Mouse (Mus musculus): ENCODE measurements at regions not wholly inside any gene's neighbourhood (a gene's known extent, or its start where the extent isn't known, plus 50 kb on each side); places are given as distances from the start of the nearest gene placed in this dataset.

GRCm38 (mm10) chr12:39373721-39374120 is 594.5 kb downstream of the Etv1 start:
- DNase-seq: no peak

All from adrenal gland, adult 8-10 months (tissue).